ENCODE assay signal across 17 mouse cellular contexts in genomic region chr4:154375939-154376625, GRCm38 (mm10). TPM values are rescaled to one million over a fixed set of nuclear protein-coding genes. Genes with fewer than 3 reads are reported as not detected.
DNase-seq lines count a peak whose midpoint lies in the region; ATAC-seq lines count a peak whose summit lies in the region.
"Had no signal": no experiment of that assay in that cellular context is flagged by ENCODE, and none has a peak within 500 bp of the region (broad histone marks: within the 10 kb centered on the region; RNA-seq: fewer than 3 reads in every experiment).

No protein-coding gene starts in this region.

- WGBS in liver, embryonic 13.5 days (ENCODE audit: insufficient replicate concordance): 55% methylated on average over 10 of the region's 10 CpGs
- WGBS in stomach, embryonic 15.5 days: 63% methylated on average over 10 of the region's 10 CpGs
- 88% methylated on average over 10 of the region's 10 CpGs for WGBS in embryonic facial prominence, embryonic 10.5 days
- 53% methylated on average over 10 of the region's 10 CpGs for WGBS in kidney, embryonic 16.5 days

- no peaks in the 10 kb centered on the region for H3K36me3 ChIP-seq in liver, embryonic 13.5 days
- H3K36me3 ChIP-seq in stomach, embryonic 15.5 days: no peaks in the 10 kb centered on the region
- H3K36me3 ChIP-seq in embryonic facial prominence, embryonic 10.5 days (replicated peaks): no peaks in the 10 kb centered on the region; the same call in 1 of the 2 replicates
- H3K36me3 ChIP-seq in kidney, embryonic 16.5 days (ENCODE audit: insufficient read depth, low read length): no peaks in the 10 kb centered on the region
- H3K36me3 ChIP-seq: kidney, embryonic 15.5 days; lung, embryonic 15.5 days had no signal

- no peak overlapping the region for H3K4me2 ChIP-seq in liver, embryonic 13.5 days
- no peak overlapping the region for H3K4me2 ChIP-seq in stomach, embryonic 15.5 days
- H3K4me2 ChIP-seq in kidney, embryonic 16.5 days (replicated peaks; ENCODE audit: low read depth, low read length): no peak overlapping the region
- H3K4me2 ChIP-seq: kidney, embryonic 15.5 days; lung, embryonic 15.5 days had no signal

- no peak overlapping the region for H3K9ac ChIP-seq in liver, embryonic 13.5 days
- H3K9ac ChIP-seq in stomach, embryonic 15.5 days: no peak overlapping the region
- H3K9ac ChIP-seq in kidney, embryonic 16.5 days (replicated peaks; ENCODE audit: low read length): no peak overlapping the region
- H3K9ac ChIP-seq: forebrain, postnatal 0 days; kidney, embryonic 15.5 days; lung, embryonic 15.5 days had no signal

- H3K4me1 ChIP-seq in liver, embryonic 13.5 days (replicated peaks): peaks cover 9% of the 10 kb centered on the region; the same call in 1 of the 2 replicates
- H3K4me1 ChIP-seq in stomach, embryonic 15.5 days: 0 out of 2 replicates have a peak, but pooled peaks cover 5% of the 10 kb centered on the region
- peaks cover 27% of the 10 kb centered on the region for H3K4me1 ChIP-seq in embryonic facial prominence, embryonic 10.5 days
- no peaks in the 10 kb centered on the region; the same call in 1 of the 2 replicates for H3K4me1 ChIP-seq in kidney, embryonic 16.5 days (ENCODE audit: insufficient read depth, low read length)
- H3K4me1 ChIP-seq: lung, embryonic 15.5 days had no signal

- H3K9me3 ChIP-seq in liver, embryonic 13.5 days (replicated peaks): no peaks in the 10 kb centered on the region
- H3K9me3 ChIP-seq in stomach, embryonic 15.5 days: no peaks in the 10 kb centered on the region
- H3K9me3 ChIP-seq in embryonic facial prominence, embryonic 10.5 days: no peaks in the 10 kb centered on the region
- H3K9me3 ChIP-seq in kidney, embryonic 16.5 days (ENCODE audit: low read length): no peaks in the 10 kb centered on the region
- H3K9me3 ChIP-seq: kidney, embryonic 15.5 days; lung, embryonic 15.5 days had no signal

- peak; percentile 52 for DNase-seq in CD4-positive, CD25-positive, alpha-beta regulatory T cell, adult 2 months (ENCODE audit: low read depth, low spot score)
- DNase-seq in liver, embryonic 13.5 days: no peak
- DNase-seq in embryonic facial prominence, embryonic 10.5 days (ENCODE audit: low spot score): no peak
- DNase-seq in kidney, postnatal 4 days: no peak
- DNase-seq: cerebellum, adult 11-12 months; forebrain, postnatal 0 days; right cerebral cortex, postnatal 14 days had no signal

- H3K27ac ChIP-seq in liver, embryonic 13.5 days: no peak overlapping the region
- H3K27ac ChIP-seq in stomach, embryonic 15.5 days: peak overlapping the region; percentile 48
- no peak overlapping the region; the same call in 1 of the 2 replicates for H3K27ac ChIP-seq in embryonic facial prominence, embryonic 10.5 days (replicated peaks)
- H3K27ac ChIP-seq in kidney, embryonic 16.5 days (ENCODE audit: low read length): no peak overlapping the region
- H3K27ac ChIP-seq: kidney, embryonic 15.5 days; lung, embryonic 15.5 days had no signal

- ATAC-seq in common myeloid progenitor, adult 5-6 weeks (replicated peaks; ENCODE audit: low read depth, poor library complexity, severe bottlenecking): peak; percentile 78
- ATAC-seq in liver, embryonic 13.5 days (ENCODE audit: low read depth): peak; percentile 48; the same call in 1 of the 2 replicates
- peak; percentile 75 for ATAC-seq in stomach, embryonic 15.5 days (ENCODE audit: insufficient read depth, low FRiP score, low read depth)
- ATAC-seq in kidney, embryonic 16.5 days (ENCODE audit: low FRiP score, low TSS enrichment): no peak
- ATAC-seq: forebrain, postnatal 0 days; hindbrain, embryonic 16.5 days had no signal

- H3K4me3 ChIP-seq in liver, embryonic 13.5 days (replicated peaks): no peak overlapping the region
- H3K4me3 ChIP-seq in stomach, embryonic 15.5 days (replicated peaks): no peak overlapping the region
- no peak overlapping the region for H3K4me3 ChIP-seq in embryonic facial prominence, embryonic 10.5 days
- no peak overlapping the region for H3K4me3 ChIP-seq in kidney, embryonic 16.5 days (ENCODE audit: low read length)
- H3K4me3 ChIP-seq: kidney, embryonic 15.5 days; lung, embryonic 15.5 days had no signal

- H3K27me3 ChIP-seq in liver, embryonic 13.5 days: no peaks in the 10 kb centered on the region
- no peaks in the 10 kb centered on the region for H3K27me3 ChIP-seq in stomach, embryonic 15.5 days (replicated peaks)
- H3K27me3 ChIP-seq in embryonic facial prominence, embryonic 10.5 days (replicated peaks; ENCODE audit: low read depth, poor library complexity, severe bottlenecking): peaks cover 29% of the 10 kb centered on the region
- H3K27me3 ChIP-seq in kidney, embryonic 16.5 days (ENCODE audit: insufficient read depth, low read length): peaks cover 28% of the 10 kb centered on the region
- H3K27me3 ChIP-seq: CH12.LX; lung, embryonic 15.5 days had no signal

RNA-seq across cellular contexts. Expression of gene B230104I21Rik, which starts 40.2 kb away (rescaled TPM):
- total RNA-seq in common myeloid progenitor, adult 5-6 weeks (2017): not detected in 2 replicates
- polyA plus RNA-seq in liver, embryonic 13.5 days (2015; fragmentation: Nextera tagmentation; extraction: Ambion mirVana): not detected in 2 replicates
- not detected in 2 replicates for polyA plus RNA-seq in stomach, embryonic 15.5 days (2015; fragmentation: Nextera tagmentation; extraction: Ambion mirVana)
- polyA plus RNA-seq in embryonic facial prominence, embryonic 10.5 days (2016; fragmentation: Nextera tagmentation; extraction: Ambion mirVana): not detected in 2 replicates
- polyA plus RNA-seq in kidney, embryonic 16.5 days (2015; fragmentation: Nextera tagmentation; extraction: Ambion mirVana): 0.37 TPM in 1 of 2 replicates, not detected in the other
- total RNA-seq: CH12.LX; gastrocnemius, postnatal 4 days; left cerebral cortex, postnatal 25 days; megakaryocyte-erythroid progenitor cell, adult 5-6 weeks had no signal
- polyA plus RNA-seq: forebrain, postnatal 0 days; hindbrain, embryonic 16.5 days; kidney, embryonic 15.5 days; lung, embryonic 15.5 days had no signal
